Mouse (Mus musculus) erythroblast, embryonic 14.5 days (primary cell): ENCODE results near the gene 1700029P11Rik.

Experiments used
- GATA1 ChIP-seq: IDR thresholded peaks from 2 replicates; pipeline ENCODE4 v1.6.1; 2012; ENCODE audit warnings: low read length, inconsistent platforms, mixed read lengths
- TAL1 ChIP-seq: IDR thresholded peaks from 3 replicates; pipeline ENCODE4 v1.6.1; 2012; ENCODE audit warnings: low read length, inconsistent platforms, mixed read lengths

- no peak for TF ChIP-seq GATA1
- TF ChIP-seq TAL1 = no peak
Observed at GRCm38 (mm10) chr15:81957598-81957997, 22.7 kb upstream of the 1700029P11Rik start.
